Mouse (Mus musculus) thymus, adult 2 months (tissue): Measurements from ENCODE around the gene Wif1. TPM values are rescaled to one million over a fixed set of nuclear protein-coding genes. Genes with fewer than 3 reads are reported as not detected.

Source experiments
- DNase-seq: peaks from one replicate; pipeline ENCODE4 v3.0.0; 2021
- H3K27ac ChIP-seq: fragments of 200-500 bp; 2 replicates; pipeline ENCODE4 v1.5.1; 2012; ENCODE audit warnings: low read length, control low read depth; ENCODE audit not compliant: control insufficient read depth, insufficient read depth
- H3K27me3 ChIP-seq: fragments of 200-500 bp; 2 replicates; pipeline ENCODE4 v1.6.1; 2012; ENCODE audit warnings: mild to moderate bottlenecking, low read length, moderate library complexity, mixed read lengths; ENCODE audit not compliant: control insufficient read depth, insufficient read depth
- H3K36me3 ChIP-seq: fragments of 200-500 bp; 2 replicates; pipeline ENCODE4 v1.6.1; 2012; ENCODE audit warnings: mild to moderate bottlenecking, low read length, moderate library complexity; ENCODE audit not compliant: control insufficient read depth, insufficient read depth
- H3K4me1 ChIP-seq: fragments of 200-500 bp; replicated peaks from 2 replicates; pipeline ENCODE4 v1.6.1; 2012; ENCODE audit warnings: low read length; ENCODE audit not compliant: control insufficient read depth, insufficient read depth
- H3K4me3 ChIP-seq: fragments of 200-500 bp; 2 replicates; pipeline ENCODE4 v1.5.1; 2012; ENCODE audit warnings: mild to moderate bottlenecking, low read length, control low read depth, moderate library complexity; ENCODE audit not compliant: control insufficient read depth, insufficient read depth
- CTCF ChIP-seq: fragments of 200-500 bp; IDR thresholded peaks from 2 replicates; pipeline ENCODE4 v1.5.1; 2012; ENCODE audit warnings: mild to moderate bottlenecking, control low read depth, low read length, moderate library complexity, borderline replicate concordance; ENCODE audit not compliant: control insufficient read depth, poor library complexity, insufficient read depth; ENCODE audit errors: extremely low read depth
- POLR2A ChIP-seq: fragments of 200-500 bp; IDR thresholded peaks from 2 replicates; pipeline ENCODE4 v1.6.1; 2012; ENCODE audit warnings: mild to moderate bottlenecking, low read length, control low read depth, moderate library complexity; ENCODE audit not compliant: control insufficient read depth, poor library complexity, insufficient read depth; ENCODE audit errors: extremely low read depth
- WGBS: fragments of 180-500 bp; shearing (Covaris S2); methylation state at CpG from one replicate; pipeline ENCODE4 v1.1.7; 2018; 5-methylcytosine and 5-hydroxymethylcytosine counted together
- polyA plus RNA-seq: library from polyadenylated mRNA; depleted of rRNA; stranded (reverse); fragments of >200 nt; gene quantifications from 2 replicates; pipeline ENCODE4 v1.2.3, GENCODE M21; 2012; rRNA removed

Wif1 gene
- polyA plus RNA-seq, 1 experiment = 0.97 TPM

DNA sequence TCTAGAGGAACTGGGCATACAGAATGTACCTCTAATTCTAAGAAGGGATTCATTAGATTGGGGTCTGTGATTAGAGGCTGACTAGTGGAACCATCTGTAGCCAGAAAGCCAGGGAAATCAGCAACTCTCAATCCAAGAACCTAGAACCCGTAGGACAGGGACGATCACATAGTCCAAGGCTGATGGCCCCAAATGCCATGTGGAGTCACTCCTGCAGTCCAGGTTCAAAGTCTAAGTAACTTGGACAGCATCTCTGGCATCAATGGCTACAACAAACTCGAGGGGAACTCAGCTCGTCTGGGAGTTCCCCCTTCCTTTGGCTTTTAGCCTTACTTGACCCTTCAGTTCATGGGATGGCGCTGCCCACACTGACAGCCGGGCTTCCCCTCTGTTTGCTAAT, 87.0 kb downstream of the Wif1 start:
- WGBS = 92% methylated on average over 6 of the region's 6 CpGs
- no peaks in the 10 kb centered on the region for H3K36me3 ChIP-seq
- no peaks in the 10 kb centered on the region for H3K27me3 ChIP-seq
- TF ChIP-seq POLR2A = no peak
- TF ChIP-seq CTCF = no peak
- H3K27ac ChIP-seq = no peak overlapping the region
- H3K4me3 ChIP-seq = no peak overlapping the region
- DNase-seq = no peak
- no peaks in the 10 kb centered on the region for H3K4me1 ChIP-seq

- TF ChIP-seq CTCF = peak; percentile 70; the same call in 1 of the 2 replicates
- no peak for TF ChIP-seq POLR2A
- WGBS = 89% methylated on average over 16 of the region's 16 CpGs
- H3K27me3 ChIP-seq = no peaks in the 10 kb centered on the region
- no peak overlapping the region for H3K4me3 ChIP-seq
- H3K27ac ChIP-seq = no peak overlapping the region
- DNase-seq = peak; percentile 43
- no peaks in the 10 kb centered on the region for H3K4me1 ChIP-seq
- no peaks in the 10 kb centered on the region for H3K36me3 ChIP-seq
Observed at GRCm38 (mm10) chr10:121124481-121124880, 90.7 kb downstream of the Wif1 start.

DNA sequence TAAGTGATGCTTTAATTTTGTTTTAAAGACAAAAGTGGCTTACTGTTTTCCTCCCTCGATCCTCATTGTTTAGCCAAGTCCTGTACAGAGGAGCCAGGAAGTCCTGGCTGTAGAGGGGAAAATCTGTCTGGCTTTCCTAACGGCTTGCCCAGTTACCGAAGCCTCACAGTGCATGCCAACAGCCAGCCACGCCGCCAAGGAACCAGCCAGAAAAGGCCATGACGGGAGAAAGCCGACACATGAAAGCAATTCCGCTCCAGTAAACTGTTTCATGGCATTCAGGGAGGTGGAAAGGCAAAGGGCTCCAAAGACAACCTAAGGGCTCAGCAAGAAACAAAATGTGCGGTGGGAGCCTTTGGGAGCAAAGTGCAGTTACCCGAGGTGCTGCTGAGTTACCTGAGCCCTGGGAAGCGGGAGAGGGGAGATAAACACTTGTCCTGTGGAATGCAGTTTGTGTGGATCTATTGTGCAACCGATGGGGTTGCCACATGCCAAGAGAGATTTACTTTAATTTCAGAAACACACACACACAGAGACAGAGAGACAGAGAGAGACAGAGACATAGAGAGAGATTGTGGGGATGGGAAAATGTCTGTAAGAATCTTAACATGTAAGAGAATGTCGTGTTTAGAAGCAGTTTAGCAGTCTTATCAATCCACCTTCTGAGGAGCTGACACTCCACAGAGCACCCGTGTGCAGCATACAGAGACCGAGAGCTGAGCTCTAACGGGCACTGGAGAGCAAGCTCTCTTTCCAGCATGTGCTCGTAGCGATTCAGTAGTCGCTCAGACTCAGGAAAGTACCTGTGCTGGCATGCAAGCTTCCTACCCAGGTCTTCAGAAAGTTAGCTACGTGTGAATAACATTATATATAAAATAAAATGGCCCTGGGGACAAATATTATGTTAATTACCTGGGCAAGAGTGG, 95.5 kb downstream of the Wif1 start:
- no peaks in the 10 kb centered on the region for H3K36me3 ChIP-seq
- no peak overlapping the region for H3K27ac ChIP-seq
- 79% methylated on average over 20 of the region's 20 CpGs for WGBS
- H3K4me1 ChIP-seq = no peaks in the 10 kb centered on the region
- no peak overlapping the region for H3K4me3 ChIP-seq
- no peak for DNase-seq
- no peaks in the 10 kb centered on the region for H3K27me3 ChIP-seq
- TF ChIP-seq CTCF (no peak), POLR2A (no peak)

Other genes with a start within 250 kb of the Wif1 start
- gene Msrb3, start 134.9 kb upstream of the Wif1 start, polyA plus RNA-seq = 4.0 and 5.4 TPM in 2 replicates
- gene Lemd3, start 54.6 kb upstream of the Wif1 start, polyA plus RNA-seq = 8.8 and 10.7 TPM in 2 replicates